ENCODE assay signal across 12 mouse cellular contexts in genomic region chr14:9620902-9621540, GRCm38 (mm10).
DNase-seq lines count a peak whose midpoint lies in the region; ATAC-seq and TF ChIP-seq lines count a peak whose summit lies in the region.
"Had no signal": no experiment of that assay in that cellular context is flagged by ENCODE, and none has a peak within 500 bp of the region (broad histone marks: within the 10 kb centered on the region; RNA-seq: fewer than 3 reads in every experiment).

No protein-coding gene starts in this region.

- intact Hi-C loops in left cerebral cortex, postnatal 25 days (cut with DNase I): no loop called here

- 8% methylated on average over 3 of the region's 3 CpGs for whole genome bisulfite sequencing in midbrain, embryonic 10.5 days
- 28% methylated on average over 3 of the region's 3 CpGs for WGBS in midbrain, postnatal 0 days

- ATAC-seq in frontal cortex, adult (ENCODE audit: low TSS enrichment): 0 out of 2 replicates have a peak, but pooled peaks have one; percentile 38
- ATAC-seq in midbrain, postnatal 0 days (ENCODE audit: low FRiP score): no peak
- ATAC-seq: forebrain, embryonic 16.5 days had no signal

- no peak overlapping the region for H3K9ac ChIP-seq in midbrain, postnatal 0 days (replicated peaks; ENCODE audit: low read length, poor library complexity, severe bottlenecking)
- H3K9ac ChIP-seq: embryonic facial prominence, embryonic 12.5 days had no signal

- no peak for TF ChIP-seq CTCF in midbrain, postnatal 0 days (IDR thresholded peaks at IDR 0.05)

- H3K9me3 ChIP-seq in midbrain, embryonic 10.5 days (replicated peaks): no peaks in the 10 kb centered on the region
- no peaks in the 10 kb centered on the region for H3K9me3 ChIP-seq in midbrain, postnatal 0 days (ENCODE audit: low read length)
- H3K9me3 ChIP-seq: embryonic facial prominence, embryonic 12.5 days had no signal

- no peak for DNase-seq in frontal cortex, postnatal 25 days (ENCODE audit: low spot score in 2 of 2)
- peak; percentile 30 for DNase-seq in midbrain, embryonic 10.5 days (ENCODE audit: low spot score)
- no peak for DNase-seq in midbrain, postnatal 0 days (ENCODE audit: low spot score)
- DNase-seq in embryo, embryonic 10.5 days (ENCODE audit: low spot score): peak; percentile 54
- DNase-seq in retina, embryonic 14.5 days (ENCODE audit: low spot score): peak; percentile 43
- no peak for DNase-seq in lung, adult 18-20 months
- DNase-seq in left cerebral cortex, postnatal 25 days (ENCODE audit: low spot score in 2 of 2): no peak
- DNase-seq: lung, postnatal 36 days; spleen, adult 18-20 months had no signal

- peaks cover 29% of the 10 kb centered on the region for H3K4me1 ChIP-seq in midbrain, embryonic 10.5 days
- H3K4me1 ChIP-seq in midbrain, postnatal 0 days (ENCODE audit: insufficient read depth, low read length): no peaks in the 10 kb centered on the region
- H3K4me1 ChIP-seq: embryonic facial prominence, embryonic 12.5 days had no signal

- H3K27me3 ChIP-seq in midbrain, embryonic 10.5 days (ENCODE audit: low read depth, poor library complexity, severe bottlenecking): no peaks in the 10 kb centered on the region; the same call in 1 of the 2 replicates
- H3K27me3 ChIP-seq in midbrain, postnatal 0 days (ENCODE audit: insufficient read depth, low read length): no peaks in the 10 kb centered on the region
- H3K27me3 ChIP-seq: embryonic facial prominence, embryonic 12.5 days had no signal

- peak overlapping the region; percentile 68 for H3K27ac ChIP-seq in midbrain, embryonic 10.5 days (replicated peaks)
- no peak overlapping the region for H3K27ac ChIP-seq in midbrain, postnatal 0 days (ENCODE audit: low read depth, low read length)
- H3K27ac ChIP-seq: embryonic facial prominence, embryonic 12.5 days had no signal

- H3K4me2 ChIP-seq in midbrain, postnatal 0 days (ENCODE audit: low read depth, low read length, poor library complexity, severe bottlenecking): no peak overlapping the region
- H3K4me2 ChIP-seq: embryonic facial prominence, embryonic 12.5 days had no signal

- no peaks in the 10 kb centered on the region for H3K36me3 ChIP-seq in midbrain, embryonic 10.5 days
- no peaks in the 10 kb centered on the region for H3K36me3 ChIP-seq in midbrain, postnatal 0 days (ENCODE audit: insufficient read depth, low read length)
- H3K36me3 ChIP-seq: embryonic facial prominence, embryonic 12.5 days had no signal

- H3K4me3 ChIP-seq in midbrain, embryonic 10.5 days: no peak overlapping the region
- no peak overlapping the region for H3K4me3 ChIP-seq in midbrain, postnatal 0 days (ENCODE audit: low read depth, low read length)
- H3K4me3 ChIP-seq: embryonic facial prominence, embryonic 12.5 days had no signal

Comparison
In these comparisons a context has a peak if more than half of its experiments do, and no peak if none do; other contexts are left out.
1. DNase-seq: peak in midbrain, embryonic 10.5 days (single experiment), embryo, embryonic 10.5 days (single experiment) and retina, embryonic 14.5 days (single experiment); none in frontal cortex, postnatal 25 days (0 of 2), midbrain, postnatal 0 days (single experiment), lung, adult 18-20 months (0 of 2) and left cerebral cortex, postnatal 25 days (0 of 2).